Mouse (Mus musculus) erythroblast, embryonic 14.5 days (primary cell): ENCODE data around the gene Ppm1h. TPM values are rescaled to one million over a fixed set of nuclear protein-coding genes. Genes with fewer than 3 reads are reported as not detected.

Experiments used
- H3K27me3 ChIP-seq: 2 replicates; pipeline ENCODE4 v1.6.1; 2012; ENCODE audit warnings: inconsistent platforms; ENCODE audit not compliant: control insufficient read depth
- H3K36me3 ChIP-seq: 2 replicates; pipeline ENCODE4 v1.6.1; 2012; ENCODE audit warnings: mild to moderate bottlenecking, inconsistent platforms; ENCODE audit not compliant: control insufficient read depth
- H3K4me1 ChIP-seq: 2 replicates; pipeline ENCODE4 v1.6.1; 2012; ENCODE audit warnings: inconsistent platforms; ENCODE audit not compliant: control insufficient read depth
- H3K4me3 ChIP-seq: replicated peaks from 2 replicates; pipeline ENCODE3; 2012; ENCODE audit warnings: moderate library complexity, mild to moderate bottlenecking, inconsistent platforms
- H3K9me3 ChIP-seq: 2 replicates; pipeline ENCODE4 v1.6.1; 2012; ENCODE audit warnings: low read length, inconsistent platforms, mixed read lengths; ENCODE audit not compliant: control insufficient read depth
- GATA1 ChIP-seq: IDR thresholded peaks from 2 replicates; pipeline ENCODE4 v1.6.1; 2012; ENCODE audit warnings: low read length, inconsistent platforms, mixed read lengths
- TAL1 ChIP-seq: IDR thresholded peaks from 3 replicates; pipeline ENCODE4 v1.6.1; 2012; ENCODE audit warnings: low read length, inconsistent platforms, mixed read lengths
- polyA plus RNA-seq: library from polyadenylated mRNA; stranded (reverse); fragments of >175 nt; gene quantifications from 2 replicates; pipeline ENCODE4 v1.2.3, GENCODE M21; 2012

Ppm1h gene
- polyA plus RNA-seq, 1 experiment = not detected

DNA sequence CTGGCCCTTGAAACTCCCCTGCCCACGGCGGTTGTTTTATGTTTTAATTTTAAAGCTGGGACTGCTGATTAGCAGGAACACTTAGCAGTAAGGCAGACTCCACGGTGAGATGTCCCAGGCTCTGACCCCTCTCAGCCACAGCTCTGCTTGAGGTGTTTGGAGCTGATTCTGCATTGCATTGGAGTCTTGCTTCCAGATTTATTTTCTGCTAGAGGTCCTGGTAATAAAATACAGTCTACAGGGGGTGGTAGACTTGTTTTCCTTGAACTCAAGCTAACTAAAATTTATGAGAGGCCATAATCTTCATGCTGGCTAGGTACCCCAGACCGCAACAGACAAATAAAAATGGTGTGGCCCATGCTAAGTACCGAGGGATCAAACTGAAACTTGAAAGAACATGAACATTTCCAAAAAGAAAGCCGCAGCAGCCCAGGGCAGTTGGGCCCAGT, 90.4 kb downstream of the Ppm1h start:
- H3K4me3 ChIP-seq = no peak overlapping the region
- no peaks in the 10 kb centered on the region for H3K36me3 ChIP-seq
- TF ChIP-seq GATA1 = no peak
- no peak for TF ChIP-seq TAL1
- H3K4me1 ChIP-seq = no peaks in the 10 kb centered on the region
- H3K9me3 ChIP-seq = no peaks in the 10 kb centered on the region; the same call in 1 of the 2 replicates
- H3K27me3 ChIP-seq = no peaks in the 10 kb centered on the region

DNA sequence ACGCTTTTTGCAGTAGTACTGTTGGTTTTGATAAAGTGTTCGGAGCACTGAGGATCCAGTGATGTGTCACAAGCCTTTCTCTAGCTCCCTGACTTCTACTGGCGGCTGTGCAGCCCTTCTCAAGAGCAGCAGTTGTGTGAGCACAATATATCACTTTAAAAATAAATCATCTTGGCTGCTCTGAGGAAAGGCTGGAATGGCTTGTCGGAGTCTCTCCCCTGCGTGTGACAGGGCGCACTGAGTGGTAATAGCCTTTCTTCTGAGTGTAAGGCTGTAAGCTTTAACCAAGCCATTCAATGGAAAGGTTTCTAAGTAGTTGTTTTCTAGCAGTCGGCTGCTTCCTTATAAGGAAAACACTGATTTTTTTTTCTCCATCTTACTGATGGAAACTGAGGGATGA, 91.8 kb downstream of the Ppm1h start:
- Histone ChIP-seq H3K36me3 (no peaks in the 10 kb centered on the region), H3K4me1 (no peaks in the 10 kb centered on the region), H3K27me3 (no peaks in the 10 kb centered on the region), H3K9me3 (no peaks in the 10 kb centered on the region; the same call in 1 of the 2 replicates), H3K4me3 (no peak overlapping the region)
- no peak for TF ChIP-seq TAL1
- TF ChIP-seq GATA1 = no peak

DNA sequence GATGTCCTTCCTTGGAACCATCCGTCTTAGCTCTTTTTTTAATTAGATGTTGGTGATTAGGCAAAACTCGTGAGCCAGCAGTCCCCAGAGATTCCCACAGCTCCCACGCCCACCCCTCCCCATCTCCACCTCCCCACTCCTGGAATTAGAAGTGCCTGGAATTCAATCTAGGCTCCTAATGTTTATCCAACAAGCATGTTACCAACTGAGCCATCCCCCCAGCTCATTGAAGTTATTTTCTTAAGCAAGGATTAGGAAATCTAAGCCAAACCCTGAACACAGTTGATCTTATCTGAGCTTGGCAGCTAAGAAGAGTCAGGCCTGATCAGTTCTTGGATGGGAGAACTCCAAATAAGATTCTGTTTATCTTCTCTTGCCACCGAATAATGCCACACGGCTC, 92.4 kb downstream of the Ppm1h start:
- Histone ChIP-seq H3K4me3 (no peak overlapping the region), H3K4me1 (no peaks in the 10 kb centered on the region), H3K27me3 (no peaks in the 10 kb centered on the region), H3K36me3 (no peaks in the 10 kb centered on the region), H3K9me3 (no peaks in the 10 kb centered on the region; the same call in 1 of the 2 replicates)
- TF ChIP-seq TAL1 = no peak

DNA sequence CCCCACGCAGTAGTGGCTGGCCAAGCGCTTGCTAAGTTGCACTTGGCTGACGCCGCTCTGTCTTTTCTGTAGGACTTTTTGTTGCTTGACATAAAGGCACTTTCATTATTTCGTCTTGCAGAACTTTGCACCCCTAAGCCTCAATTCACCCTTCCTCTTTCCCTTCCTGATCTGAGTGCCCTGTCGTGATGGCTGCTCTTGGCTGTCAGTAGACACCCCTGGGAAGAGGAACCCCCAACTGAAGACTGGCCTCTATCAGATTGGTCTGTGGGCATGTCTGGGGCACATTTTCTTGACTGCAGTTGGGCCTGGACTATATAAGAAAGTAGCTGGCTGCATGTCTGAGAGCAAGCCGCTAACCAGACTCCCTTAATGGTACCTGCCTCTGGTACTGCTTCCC, 95.6 kb downstream of the Ppm1h start:
- Histone ChIP-seq H3K4me1 (peaks cover 8% of the 10 kb centered on the region), H3K27me3 (no peaks in the 10 kb centered on the region), H3K4me3 (no peak overlapping the region), H3K36me3 (no peaks in the 10 kb centered on the region), H3K9me3 (no peaks in the 10 kb centered on the region; the same call in 1 of the 2 replicates)
- TF ChIP-seq TAL1 (no peak), GATA1 (no peak)

DNA sequence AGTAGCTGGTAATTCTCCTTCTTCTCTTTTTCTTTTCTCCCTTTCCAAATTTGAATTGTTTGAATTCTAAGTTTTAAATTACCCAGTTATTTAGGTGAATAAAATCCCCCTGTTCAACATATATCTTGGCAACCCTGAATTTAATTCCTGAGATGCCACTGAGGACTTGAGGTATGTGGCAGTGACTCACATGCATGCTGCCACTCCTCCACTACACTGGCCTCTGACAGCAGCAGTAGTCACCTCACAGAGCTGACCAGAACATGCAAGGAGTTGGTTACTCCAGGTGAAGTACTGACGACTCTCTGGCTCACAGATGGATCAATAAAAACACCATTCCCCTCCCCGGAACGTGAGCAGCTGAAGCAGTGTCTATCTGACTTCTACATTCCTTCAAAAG, 98.9 kb downstream of the Ppm1h start:
- no peaks in the 10 kb centered on the region for H3K27me3 ChIP-seq
- H3K36me3 ChIP-seq = no peaks in the 10 kb centered on the region
- peaks cover 8% of the 10 kb centered on the region for H3K4me1 ChIP-seq
- H3K4me3 ChIP-seq = no peak overlapping the region
- no peak for TF ChIP-seq GATA1
- TF ChIP-seq TAL1 = no peak
- H3K9me3 ChIP-seq = no peaks in the 10 kb centered on the region

DNA sequence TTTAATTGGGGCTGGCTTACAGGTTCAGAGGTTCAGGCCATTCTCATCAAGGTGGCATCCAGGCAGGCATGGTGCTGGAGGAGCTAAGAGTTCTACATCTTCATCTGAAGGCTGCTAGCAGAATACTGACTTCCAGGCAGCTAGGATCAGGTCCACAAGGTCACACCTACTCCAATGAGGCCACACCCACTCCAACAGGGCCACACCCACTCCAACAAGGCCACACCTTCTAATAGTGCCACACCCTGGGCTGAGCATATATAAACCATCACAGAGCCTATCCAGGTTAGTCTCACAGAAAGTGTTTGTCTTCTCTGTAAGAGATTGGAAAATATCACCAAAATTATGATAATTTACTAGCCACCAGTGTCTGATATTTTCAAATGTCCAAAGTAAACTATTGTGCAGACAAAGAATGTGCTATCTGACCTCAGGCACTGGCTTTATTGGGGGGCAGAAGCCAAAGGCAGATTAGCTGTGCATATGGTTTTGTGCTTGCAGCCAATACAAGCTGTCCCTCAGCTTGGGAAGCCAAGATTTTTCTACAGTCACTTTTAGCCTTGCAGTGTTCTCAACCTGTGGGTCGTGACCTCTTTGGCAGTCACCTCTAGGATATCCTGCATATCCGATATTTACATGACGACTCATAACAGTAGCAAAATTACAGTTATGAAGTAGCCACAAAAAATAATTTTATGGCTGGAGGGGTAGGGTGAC, 99.5 kb downstream of the Ppm1h start:
- Histone ChIP-seq H3K4me3 (no peak overlapping the region), H3K36me3 (no peaks in the 10 kb centered on the region), H3K27me3 (no peaks in the 10 kb centered on the region), H3K9me3 (no peaks in the 10 kb centered on the region), H3K4me1 (peaks cover 8% of the 10 kb centered on the region)
- TF ChIP-seq GATA1 (no peak), TAL1 (no peak)

DNA sequence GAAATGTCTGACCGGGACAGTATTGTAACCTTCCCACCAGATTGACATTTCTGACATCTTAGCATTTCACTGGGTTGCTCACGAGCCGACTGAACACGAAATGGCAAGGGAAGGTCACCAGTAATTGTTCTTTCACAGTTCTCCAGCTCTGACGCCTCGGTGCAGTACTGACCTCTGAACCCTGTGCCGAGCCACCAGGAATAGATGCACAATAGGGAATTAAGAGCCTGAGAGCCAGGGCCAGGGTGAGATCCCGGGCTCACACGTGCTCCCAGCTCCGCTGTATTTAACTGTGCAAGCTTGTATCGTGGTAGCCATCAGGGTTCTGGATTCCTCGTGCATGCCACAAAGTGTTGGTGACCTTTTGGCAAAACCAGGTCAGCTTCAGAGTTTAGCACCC, 100.8 kb downstream of the Ppm1h start:
- Histone ChIP-seq H3K4me1 (peaks cover 8% of the 10 kb centered on the region), H3K27me3 (no peaks in the 10 kb centered on the region)
- TF ChIP-seq TAL1 = no peak
- no peak for TF ChIP-seq GATA1

DNA sequence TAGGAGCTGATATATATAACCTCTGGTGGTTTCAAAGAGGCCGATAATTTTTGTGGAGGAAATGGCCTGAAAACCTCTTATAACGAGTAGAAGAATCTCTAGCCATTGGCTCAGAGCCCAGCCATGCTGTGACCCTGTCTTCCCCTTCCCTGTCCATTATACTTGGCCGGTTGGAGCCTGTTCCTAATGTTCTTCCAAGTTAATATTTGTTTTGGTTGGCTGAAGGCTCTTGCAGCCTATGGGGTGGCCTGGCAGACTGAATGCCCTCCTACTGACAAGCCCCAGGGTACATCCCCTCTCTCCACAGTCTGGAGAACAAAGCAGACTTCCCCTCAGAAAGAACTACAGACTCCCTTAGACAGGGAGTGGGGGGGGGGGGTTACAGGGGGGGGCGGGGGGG, 104.2 kb downstream of the Ppm1h start:
- no peaks in the 10 kb centered on the region for H3K27me3 ChIP-seq
- H3K4me1 ChIP-seq = peaks cover 6% of the 10 kb centered on the region
- no peak for TF ChIP-seq GATA1
- no peak for TF ChIP-seq TAL1
- no peak overlapping the region for H3K4me3 ChIP-seq
- no peaks in the 10 kb centered on the region for H3K36me3 ChIP-seq
- peaks cover 2% of the 10 kb centered on the region; the same call in 1 of the 2 replicates for H3K9me3 ChIP-seq

More for the DNA sequence above, 100.8 kb downstream of the Ppm1h start:
- Histone ChIP-seq H3K9me3 (no peaks in the 10 kb centered on the region), H3K36me3 (no peaks in the 10 kb centered on the region), H3K4me3 (no peak overlapping the region)

DNA sequence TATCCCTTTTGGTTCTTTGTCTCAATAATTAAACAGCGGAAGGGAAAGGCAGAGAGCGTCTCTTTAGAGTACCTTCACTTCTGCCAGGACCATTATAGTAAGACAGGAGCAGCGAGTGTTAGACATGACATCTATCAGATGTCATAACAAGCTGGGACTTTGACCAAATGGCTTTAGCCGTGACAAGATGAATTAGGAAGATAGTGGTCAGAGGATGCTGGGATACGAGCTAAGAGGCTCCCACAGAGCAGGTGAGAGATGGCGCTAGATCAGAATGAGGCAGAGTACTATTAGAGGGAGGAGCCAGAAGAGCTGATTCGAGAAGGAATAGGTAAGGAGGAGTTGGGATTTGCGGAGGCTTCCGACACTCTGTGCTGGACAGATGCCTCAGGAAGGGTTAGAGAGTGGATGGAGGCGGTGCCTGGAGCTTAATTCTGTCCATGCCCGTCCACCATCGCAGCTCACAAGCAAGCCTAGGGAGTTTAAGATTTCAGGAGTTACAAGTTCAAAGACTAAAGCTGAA, 111.1 kb downstream of the Ppm1h start:
- no peaks in the 10 kb centered on the region for H3K36me3 ChIP-seq
- no peak for TF ChIP-seq TAL1
- no peak for TF ChIP-seq GATA1

More for the DNA sequence above, 111.1 kb downstream of the Ppm1h start:
- Histone ChIP-seq H3K4me1 (peaks cover 22% of the 10 kb centered on the region), H3K27me3 (no peaks in the 10 kb centered on the region), H3K9me3 (peaks cover 2% of the 10 kb centered on the region; the same call in 1 of the 2 replicates), H3K4me3 (no peak overlapping the region)
